Mouse (Mus musculus): ENCODE measurements around the gene Rrp1b. TPM values are rescaled to one million over a fixed set of nuclear protein-coding genes. Genes with fewer than 3 reads are reported as not detected.
"Not testable (repeated sequence)": the region's sequence is repeated elsewhere in the genome, so short reads cannot be mapped to it uniquely, and the experiment has no call there.

Rrp1b gene
- total and polyA plus RNA-seq, 3 experiments, result 60.9 to 149 (median 76.7) TPM

DNA sequence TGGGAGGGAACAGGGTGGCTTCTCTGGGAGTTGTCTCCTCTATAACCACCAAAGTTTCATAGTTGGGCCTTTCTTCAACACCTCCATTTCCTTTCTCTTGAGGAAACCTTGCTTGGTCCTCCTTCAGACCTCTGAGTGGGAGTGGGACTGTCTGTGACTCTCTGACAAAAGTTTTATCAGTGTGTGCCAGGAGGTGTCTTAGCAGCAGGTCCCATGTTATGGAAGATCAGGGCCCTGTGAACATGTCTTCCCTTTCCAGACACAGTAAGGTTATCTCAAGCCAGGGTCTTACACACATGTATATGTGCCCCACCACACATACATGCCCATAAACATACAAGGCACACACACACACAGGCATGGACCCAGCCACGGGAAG is 56.3 kb downstream of the Rrp1b start:
- no peak overlapping the region for H3K27ac ChIP-seq (ENCODE audit: insufficient read depth, low read depth)
- TF ChIP-seq TCF12 (IDR thresholded peaks at IDR 0.05; ENCODE audit: low read depth, low read length), result no peak
- no peak for TF ChIP-seq ETS1 (conservative IDR thresholded peaks at IDR 0.05; ENCODE audit: low read depth, low read length)
- no peak for TF ChIP-seq CTCF (conservative IDR thresholded peaks at IDR 0.05 in 1 of 2, IDR thresholded peaks at IDR 0.05 in 1 of 2; ENCODE audit: low read depth in 2 of 2, low read length in 2 of 2)
- in situ Hi-C loops (cut with MboI; ENCODE audit: low pct_ligation_motif_present, low pct_unique_long_range_greater_than_20kb, low sequenced_read_pairs), result no loop called here
- H3K4me2 ChIP-seq (ENCODE audit: insufficient read depth, low read depth, poor library complexity, severe bottlenecking), result no peak overlapping the region
- no peak for DNase-seq (ENCODE audit: extremely low read depth)
- H3K4me3 ChIP-seq (replicated peaks in 1 of 3; ENCODE audit: low read depth in 2 of 3, low read length in 2 of 3, poor library complexity in 1 of 3), result no peak overlapping the region
- dilution Hi-C loops (cut with MboI; ENCODE audit: extremely low pct_ligation_motif_present, extremely low pct_unique_long_range_greater_than_20kb, low sequenced_read_pairs), result no loop called here
- no peaks in the 10 kb centered on the region for H3K27me3 ChIP-seq (replicated peaks)
- peaks cover 9 to 31% of the 10 kb centered on the region in 2 experiments for H3K4me1 ChIP-seq (ENCODE audit: control insufficient read depth in 1 of 2, insufficient read depth in 2 of 2)
- H3K36me3 ChIP-seq (replicated peaks in 1 of 2; ENCODE audit: control insufficient read depth in 1 of 2, insufficient read depth in 1 of 2, low read length in 1 of 2), result no peaks in the 10 kb centered on the region
- H3K9me3 ChIP-seq (replicated peaks; ENCODE audit: low read length), result peaks cover 10% of the 10 kb centered on the region
- no peaks in the 10 kb centered on the region for H3K79me2 ChIP-seq (replicated peaks; ENCODE audit: control insufficient read depth, extremely low read depth, insufficient read depth, poor library complexity, severe bottlenecking)
- no peak overlapping the region for H3K9ac ChIP-seq (ENCODE audit: insufficient read depth, low read depth)

DNA sequence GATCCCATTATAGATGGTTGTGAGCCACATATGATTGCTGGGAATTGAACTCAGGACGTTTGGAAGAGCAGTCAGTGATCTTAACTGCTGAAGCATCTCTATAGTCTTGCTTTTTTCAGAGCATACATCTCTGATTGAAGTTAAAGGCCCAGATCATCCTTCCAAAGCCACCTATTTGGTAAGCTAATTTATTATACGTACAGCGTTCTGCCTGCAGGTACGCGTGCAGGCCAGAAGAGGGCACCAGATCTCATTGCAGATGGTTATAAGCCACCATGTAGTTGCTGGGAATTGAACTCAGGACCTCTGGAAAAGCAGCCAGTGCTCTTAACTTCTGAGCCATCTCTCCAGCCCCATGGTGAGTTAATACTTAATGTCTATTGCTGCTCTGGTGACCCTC is 57.0 kb downstream of the Rrp1b start:
- H3K36me3 ChIP-seq (replicated peaks in 1 of 2; ENCODE audit: control insufficient read depth in 1 of 2, insufficient read depth in 1 of 2, low read length in 1 of 2), result no peaks in the 10 kb centered on the region
- in situ Hi-C loops (cut with MboI; ENCODE audit: low pct_ligation_motif_present, low pct_unique_long_range_greater_than_20kb, low sequenced_read_pairs), result no loop called here
- H3K9me3 ChIP-seq (replicated peaks; ENCODE audit: low read length), result peaks cover 10% of the 10 kb centered on the region
- dilution Hi-C loops (cut with MboI; ENCODE audit: extremely low pct_ligation_motif_present, extremely low pct_unique_long_range_greater_than_20kb, low sequenced_read_pairs), result no loop called here
- no peaks in the 10 kb centered on the region for H3K79me2 ChIP-seq (replicated peaks; ENCODE audit: control insufficient read depth, extremely low read depth, insufficient read depth, poor library complexity, severe bottlenecking)
- no peak overlapping the region for H3K9ac ChIP-seq (ENCODE audit: insufficient read depth, low read depth)
- peaks cover 9 to 31% of the 10 kb centered on the region in 2 experiments for H3K4me1 ChIP-seq (ENCODE audit: control insufficient read depth in 1 of 2, insufficient read depth in 2 of 2)
- H3K27me3 ChIP-seq (replicated peaks), result no peaks in the 10 kb centered on the region
- no peak for DNase-seq (ENCODE audit: extremely low read depth)
- H3K4me2 ChIP-seq (ENCODE audit: insufficient read depth, low read depth, poor library complexity, severe bottlenecking), result no peak overlapping the region
- H3K4me3 ChIP-seq (replicated peaks in 1 of 3; ENCODE audit: low read depth in 2 of 3, low read length in 2 of 3, poor library complexity in 1 of 3), result no peak overlapping the region
- peak in 1 of 2 experiments; percentile 25; a peak in 1 of 4 replicates for TF ChIP-seq CTCF (conservative IDR thresholded peaks at IDR 0.05 in 1 of 2, IDR thresholded peaks at IDR 0.05 in 1 of 2; ENCODE audit: low read depth in 2 of 2, low read length in 2 of 2)
- TF ChIP-seq MYC (IDR thresholded peaks at IDR 0.05; ENCODE audit: low read depth, low read length), result no peak
- TF ChIP-seq EP300 (IDR thresholded peaks at IDR 0.05; ENCODE audit: low read length), result no peak
- no peak for TF ChIP-seq CHD2 (IDR thresholded peaks at IDR 0.05; ENCODE audit: low read length)
- TF ChIP-seq USF1 (IDR thresholded peaks at IDR 0.05; ENCODE audit: low read depth, low read length), result no peak
- no peak overlapping the region for H3K27ac ChIP-seq (ENCODE audit: insufficient read depth, low read depth)

DNA sequence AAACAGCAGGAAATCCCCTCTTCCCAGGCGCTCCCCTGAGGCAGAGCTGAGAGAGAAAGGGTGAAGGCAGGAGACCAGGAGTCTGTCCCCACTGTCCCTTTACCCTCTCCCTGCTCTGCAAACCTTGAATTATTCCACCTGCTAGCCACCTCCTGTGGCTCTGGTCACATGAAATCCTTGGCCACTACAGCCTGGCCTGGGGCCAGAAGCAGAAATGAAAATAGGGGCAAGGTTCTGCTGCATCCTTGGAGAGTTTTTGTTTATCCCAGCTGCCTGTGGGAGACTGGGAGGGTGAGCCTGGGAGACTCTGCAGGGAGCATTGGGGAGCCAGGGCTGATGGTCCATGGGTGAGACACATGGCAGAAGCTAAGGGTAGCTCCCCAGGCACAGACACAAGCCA is 61.8 kb downstream of the Rrp1b start:
- H3K4me2 ChIP-seq (ENCODE audit: insufficient read depth, low read depth, poor library complexity, severe bottlenecking), result 0 out of 2 replicates have a peak overlapping the region, but pooled peaks have one; percentile 50
- H3K9me3 ChIP-seq (replicated peaks; ENCODE audit: low read length), result peaks cover 21% of the 10 kb centered on the region
- dilution Hi-C loops (cut with MboI; ENCODE audit: extremely low pct_ligation_motif_present, extremely low pct_unique_long_range_greater_than_20kb, low sequenced_read_pairs), result no loop called here
- DNase-seq (ENCODE audit: extremely low read depth), result no peak
- peaks cover 3% of the 10 kb centered on the region for H3K27me3 ChIP-seq (replicated peaks)
- no peaks in the 10 kb centered on the region for H3K36me3 ChIP-seq (replicated peaks in 1 of 2; ENCODE audit: control insufficient read depth in 1 of 2, insufficient read depth in 1 of 2, low read length in 1 of 2)
- H3K9ac ChIP-seq (ENCODE audit: insufficient read depth, low read depth), result no peak overlapping the region
- H3K4me3 ChIP-seq (replicated peaks in 1 of 3; ENCODE audit: low read depth in 2 of 3, low read length in 2 of 3, poor library complexity in 1 of 3), result no peak overlapping the region
- in situ Hi-C loops (cut with MboI; ENCODE audit: low pct_ligation_motif_present, low pct_unique_long_range_greater_than_20kb, low sequenced_read_pairs), result no loop called here
- H3K79me2 ChIP-seq (replicated peaks; ENCODE audit: control insufficient read depth, extremely low read depth, insufficient read depth, poor library complexity, severe bottlenecking), result no peaks in the 10 kb centered on the region
- H3K27ac ChIP-seq (ENCODE audit: insufficient read depth, low read depth), result no peak overlapping the region
- TF ChIP-seq USF2 (conservative IDR thresholded peaks at IDR 0.05; ENCODE audit: low read depth, low read length) (no peak), NELFE (IDR thresholded peaks at IDR 0.05; ENCODE audit: low read depth, low read length) (no peak), RCOR1 (conservative IDR thresholded peaks at IDR 0.05; ENCODE audit: low read depth, low read length) (no peak), POLR2AphosphoS2 (IDR thresholded peaks at IDR 0.05; ENCODE audit: low read depth, low read length) (no peak), EP300 (IDR thresholded peaks at IDR 0.05; ENCODE audit: low read length) (no peak), MEF2A (IDR thresholded peaks at IDR 0.05; ENCODE audit: borderline replicate concordance, low read depth, low read length) (no peak), CTCF (conservative IDR thresholded peaks at IDR 0.05 in 1 of 2, IDR thresholded peaks at IDR 0.05 in 1 of 2; ENCODE audit: low read depth in 2 of 2, low read length in 2 of 2) (no peak), JUND (conservative IDR thresholded peaks at IDR 0.05; ENCODE audit: low read depth, low read length) (no peak), NRF1 (IDR thresholded peaks at IDR 0.05; ENCODE audit: low read depth, low read length) (no peak)
- peaks cover 0 to 15% of the 10 kb centered on the region in 2 experiments; a peak in 3 of 4 replicates for H3K4me1 ChIP-seq (ENCODE audit: control insufficient read depth in 1 of 2, insufficient read depth in 2 of 2)

DNA sequence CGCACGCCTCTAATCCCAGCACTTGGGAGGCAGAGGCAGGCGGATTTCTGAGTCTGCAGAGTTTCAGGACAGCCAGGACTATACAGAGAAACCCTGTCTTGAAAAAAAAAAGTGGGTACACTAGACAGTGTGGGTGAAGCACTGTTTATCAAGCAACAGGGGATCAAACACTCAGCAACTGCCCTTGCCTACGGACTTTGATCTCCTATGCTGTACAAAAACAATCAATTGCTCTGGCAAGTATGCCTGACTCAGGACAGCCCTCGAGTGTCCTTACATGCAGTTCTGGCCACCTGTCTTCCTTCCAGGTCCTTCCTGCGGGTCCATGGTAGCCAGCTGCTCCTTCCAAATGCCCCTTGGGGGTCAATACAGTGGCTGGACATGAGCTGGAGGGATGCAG is 63.0 kb downstream of the Rrp1b start:
- H3K36me3 ChIP-seq (replicated peaks in 1 of 2; ENCODE audit: control insufficient read depth in 1 of 2, insufficient read depth in 1 of 2, low read length in 1 of 2); in situ Hi-C loops (cut with MboI; ENCODE audit: low pct_ligation_motif_present, low pct_unique_long_range_greater_than_20kb, low sequenced_read_pairs); H3K79me2 ChIP-seq (replicated peaks; ENCODE audit: control insufficient read depth, extremely low read depth, insufficient read depth, poor library complexity, severe bottlenecking); H3K4me2 ChIP-seq (ENCODE audit: insufficient read depth, low read depth, poor library complexity, severe bottlenecking); H3K27ac ChIP-seq (ENCODE audit: insufficient read depth, low read depth); H3K9ac ChIP-seq (ENCODE audit: insufficient read depth, low read depth); DNase-seq (ENCODE audit: extremely low read depth); dilution Hi-C loops (cut with MboI; ENCODE audit: extremely low pct_ligation_motif_present, extremely low pct_unique_long_range_greater_than_20kb, low sequenced_read_pairs); H3K27me3 ChIP-seq (replicated peaks); H3K4me3 ChIP-seq (replicated peaks in 1 of 3; ENCODE audit: low read depth in 2 of 3, low read length in 2 of 3, poor library complexity in 1 of 3): not testable (repeated sequence)
- H3K4me1 ChIP-seq (ENCODE audit: control insufficient read depth in 1 of 2, insufficient read depth in 2 of 2), result peaks cover 0 to 15% of the 10 kb centered on the region in 2 experiments; a peak in 3 of 4 replicates
- peaks cover 11% of the 10 kb centered on the region for H3K9me3 ChIP-seq (replicated peaks; ENCODE audit: low read length)
